Mouse (Mus musculus): ENCODE results near the gene Kdm5a. TPM values are rescaled to one million over a fixed set of nuclear protein-coding genes. Genes with fewer than 3 reads are reported as not detected.

Kdm5a gene
- polyA plus RNA-seq, 1 experiment from 2014 or later, result 53.9 TPM

DNA sequence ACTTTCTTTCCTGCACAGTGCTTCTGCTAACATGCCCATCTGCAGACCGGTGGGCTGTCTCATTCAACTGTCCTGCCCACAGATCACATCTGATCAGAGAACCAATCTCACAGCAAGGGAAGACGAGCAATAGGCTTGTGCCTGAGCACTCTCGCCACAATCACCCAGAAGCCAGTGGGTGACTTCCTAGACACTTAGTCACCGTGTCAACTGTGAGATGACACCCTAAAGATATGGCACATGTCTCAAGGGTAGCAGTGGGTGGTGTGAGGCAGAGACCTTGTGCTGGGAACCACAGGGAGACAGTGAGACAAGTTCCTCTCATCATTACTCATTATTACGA, 89.2 kb downstream of the Kdm5a start:
- Histone ChIP-seq H3K9ac (replicated peaks; ENCODE audit: low read length) (no peak overlapping the region), H3K4me3 (replicated peaks; ENCODE audit: low read depth, low read length) (no peak overlapping the region), H3K36me3 (ENCODE audit: control insufficient read depth, insufficient read depth, low read length) (no peaks in the 10 kb centered on the region), H3K4me1 (ENCODE audit: control insufficient read depth, insufficient read depth, low read length) (no peaks in the 10 kb centered on the region), H3K27ac (replicated peaks; ENCODE audit: low read depth, low read length) (no peak overlapping the region), H3K27me3 (ENCODE audit: control insufficient read depth, insufficient read depth, low read length) (no peaks in the 10 kb centered on the region), H3K4me2 (ENCODE audit: low read length) (no peak overlapping the region), H3K9me3 (ENCODE audit: control insufficient read depth, low read length) (no peaks in the 10 kb centered on the region)
- no peak for DNase-seq
- ATAC-seq (ENCODE audit: low FRiP score, low TSS enrichment), result no peak
- 82% methylated on average over 5 of the region's 5 CpGs for WGBS

DNA sequence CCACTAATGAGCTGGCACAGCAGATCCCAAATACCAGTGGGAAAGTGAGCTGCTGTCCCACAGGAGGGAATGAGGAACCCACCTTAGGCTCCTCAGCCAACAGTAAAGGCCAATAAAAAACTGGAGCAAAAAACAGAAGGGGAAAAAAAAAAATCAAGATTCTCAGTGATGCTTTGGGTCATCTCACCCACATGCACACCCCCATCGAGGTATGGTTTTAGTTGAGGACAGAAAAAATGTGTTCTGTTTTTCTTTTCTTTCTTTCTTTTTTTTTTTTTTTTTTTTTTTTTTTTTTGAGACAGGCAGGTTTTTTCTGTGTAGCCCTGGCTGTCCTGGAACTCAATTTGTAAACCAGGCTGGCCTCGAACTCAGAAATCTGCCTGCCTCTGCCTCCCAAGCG, 89.6 kb downstream of the Kdm5a start:
- no peak for ATAC-seq (ENCODE audit: low FRiP score, low TSS enrichment)
- no peaks in the 10 kb centered on the region for H3K27me3 ChIP-seq (ENCODE audit: control insufficient read depth, insufficient read depth, low read length)
- no peaks in the 10 kb centered on the region for H3K9me3 ChIP-seq (ENCODE audit: control insufficient read depth, low read length)
- no peaks in the 10 kb centered on the region for H3K36me3 ChIP-seq (ENCODE audit: control insufficient read depth, insufficient read depth, low read length)
- 94% methylated on average over 3 of the region's 3 CpGs for WGBS
- H3K4me2 ChIP-seq (ENCODE audit: low read length), result no peak overlapping the region
- H3K27ac ChIP-seq (replicated peaks; ENCODE audit: low read depth, low read length), result no peak overlapping the region
- no peaks in the 10 kb centered on the region for H3K4me1 ChIP-seq (ENCODE audit: control insufficient read depth, insufficient read depth, low read length)
- no peak for DNase-seq
- H3K9ac ChIP-seq (replicated peaks; ENCODE audit: low read length), result no peak overlapping the region
- H3K4me3 ChIP-seq (replicated peaks; ENCODE audit: low read depth, low read length), result no peak overlapping the region

DNA sequence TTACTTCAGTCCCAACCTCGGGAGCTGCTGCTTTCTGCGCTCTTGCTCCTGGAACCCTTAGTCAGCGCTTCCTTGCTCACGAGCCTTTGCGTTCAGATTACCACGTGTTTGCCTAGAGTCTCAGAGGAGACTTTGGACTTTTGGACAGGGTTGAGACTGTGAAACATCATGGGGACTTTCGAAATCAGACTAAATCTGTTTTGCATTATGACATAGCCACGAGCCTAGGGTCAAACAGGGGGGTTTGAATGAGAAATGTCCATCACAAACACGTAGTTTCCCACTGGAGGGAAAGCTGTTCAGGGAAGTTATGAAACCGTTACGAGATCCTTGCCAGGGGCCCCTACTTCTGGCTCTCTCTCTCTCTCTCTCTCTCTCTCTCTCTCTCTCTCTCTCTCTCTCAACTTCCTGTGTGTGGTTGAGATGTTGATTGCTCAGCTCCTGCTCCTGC, 90.7 kb downstream of the Kdm5a start:
- DNase-seq (no peak), ATAC-seq (ENCODE audit: low FRiP score, low TSS enrichment) (no peak)
- no peak overlapping the region for H3K27ac ChIP-seq (replicated peaks; ENCODE audit: low read depth, low read length)
- 75% methylated on average over 11 of the region's 11 CpGs for WGBS
- no peaks in the 10 kb centered on the region for H3K36me3 ChIP-seq (ENCODE audit: control insufficient read depth, insufficient read depth, low read length)
- H3K4me1 ChIP-seq (ENCODE audit: control insufficient read depth, insufficient read depth, low read length), result no peaks in the 10 kb centered on the region
- H3K9ac ChIP-seq (replicated peaks; ENCODE audit: low read length), result no peak overlapping the region
- H3K4me3 ChIP-seq (replicated peaks; ENCODE audit: low read depth, low read length), result no peak overlapping the region
- H3K9me3 ChIP-seq (ENCODE audit: control insufficient read depth, low read length), result no peaks in the 10 kb centered on the region
- H3K27me3 ChIP-seq (ENCODE audit: control insufficient read depth, insufficient read depth, low read length), result no peaks in the 10 kb centered on the region
- no peak overlapping the region for H3K4me2 ChIP-seq (ENCODE audit: low read length)

DNA sequence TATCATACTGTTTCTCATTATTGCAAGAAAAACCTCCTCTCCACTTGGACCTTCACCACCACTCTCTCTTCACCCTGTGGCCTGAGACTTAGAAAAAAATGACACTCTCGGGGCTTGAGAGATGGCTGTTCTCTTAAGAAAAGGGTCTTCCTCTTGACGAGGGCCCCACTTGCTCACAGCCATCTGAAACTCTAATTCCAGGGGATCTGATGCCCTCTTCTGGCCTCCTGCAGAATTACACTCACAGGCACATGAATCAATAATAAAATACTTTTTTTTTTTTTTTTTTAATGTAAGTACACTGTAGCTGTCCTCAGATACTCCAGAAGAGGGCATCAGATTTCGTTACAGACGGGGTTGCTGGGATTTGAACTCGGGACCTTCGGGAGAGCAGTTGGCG, 93.2 kb downstream of the Kdm5a start:
- no peak overlapping the region for H3K9ac ChIP-seq (replicated peaks; ENCODE audit: low read length)
- H3K9me3 ChIP-seq (ENCODE audit: control insufficient read depth, low read length), result no peaks in the 10 kb centered on the region
- H3K4me2 ChIP-seq (ENCODE audit: low read length), result no peak overlapping the region
- no peaks in the 10 kb centered on the region for H3K36me3 ChIP-seq (ENCODE audit: control insufficient read depth, insufficient read depth, low read length)
- no peak for ATAC-seq (ENCODE audit: low FRiP score, low TSS enrichment)
- no peak for DNase-seq
- H3K27me3 ChIP-seq (ENCODE audit: control insufficient read depth, insufficient read depth, low read length), result peaks cover 7% of the 10 kb centered on the region
- H3K4me1 ChIP-seq (ENCODE audit: control insufficient read depth, insufficient read depth, low read length), result no peaks in the 10 kb centered on the region
- no peak overlapping the region for H3K4me3 ChIP-seq (replicated peaks; ENCODE audit: low read depth, low read length)
- H3K27ac ChIP-seq (replicated peaks; ENCODE audit: low read depth, low read length), result no peak overlapping the region
- WGBS, result 71% methylated on average over 7 of the region's 7 CpGs

DNA sequence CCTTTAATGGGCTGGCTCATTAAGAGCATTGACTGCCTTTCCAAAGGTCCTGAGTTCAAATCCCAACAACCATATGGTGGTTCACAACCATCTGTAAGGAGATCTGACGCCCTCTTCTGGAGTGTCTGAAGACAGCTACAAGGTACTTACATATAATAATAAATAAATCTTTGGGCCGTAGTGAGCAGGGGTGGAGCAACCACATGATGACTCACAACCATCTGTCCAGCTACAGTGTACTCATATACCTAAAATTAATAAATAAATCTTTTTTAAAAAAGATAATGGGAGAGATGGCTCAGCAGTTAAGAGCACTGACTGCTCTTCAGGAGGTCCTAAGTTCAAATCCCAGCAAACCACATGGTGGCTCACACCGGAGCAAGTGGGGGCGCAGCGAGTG, 93.8 kb downstream of the Kdm5a start:
- Histone ChIP-seq H3K27ac (replicated peaks; ENCODE audit: low read depth, low read length) (no peak overlapping the region), H3K27me3 (ENCODE audit: control insufficient read depth, insufficient read depth, low read length) (peaks cover 14% of the 10 kb centered on the region), H3K9ac (replicated peaks; ENCODE audit: low read length) (no peak overlapping the region), H3K4me3 (replicated peaks; ENCODE audit: low read depth, low read length) (no peak overlapping the region), H3K4me1 (ENCODE audit: control insufficient read depth, insufficient read depth, low read length) (no peaks in the 10 kb centered on the region), H3K36me3 (ENCODE audit: control insufficient read depth, insufficient read depth, low read length) (no peaks in the 10 kb centered on the region), H3K9me3 (ENCODE audit: control insufficient read depth, low read length) (no peaks in the 10 kb centered on the region), H3K4me2 (ENCODE audit: low read length) (no peak overlapping the region)
- WGBS, result 93% methylated on average over 5 of the region's 5 CpGs
- DNase-seq (no peak), ATAC-seq (ENCODE audit: low FRiP score, low TSS enrichment) (no peak)

DNA sequence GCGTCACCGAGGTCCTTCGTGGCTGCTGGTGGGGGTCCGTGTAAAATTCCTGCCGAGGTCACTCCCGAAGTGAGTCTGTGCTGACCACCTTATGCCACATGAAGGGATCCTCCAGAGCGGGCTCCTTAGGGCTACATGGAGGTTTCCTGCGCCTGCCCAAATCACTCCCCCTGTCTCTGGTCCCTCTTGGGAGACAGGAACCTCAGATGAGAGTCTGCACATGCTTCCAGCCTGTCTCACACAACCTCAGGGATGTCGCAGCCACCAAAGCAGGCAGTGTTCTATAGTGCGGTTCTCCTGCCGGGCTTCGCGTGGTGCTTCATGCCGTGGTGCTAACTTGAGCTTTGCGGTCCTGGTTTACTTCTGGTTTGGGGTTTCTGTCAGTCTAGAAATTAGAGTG, 97.3 kb downstream of the Kdm5a start:
- WGBS, result 67% methylated on average over 15 of the region's 15 CpGs
- DNase-seq (no peak), ATAC-seq (ENCODE audit: low FRiP score, low TSS enrichment) (no peak)
- Histone ChIP-seq H3K4me1 (ENCODE audit: control insufficient read depth, insufficient read depth, low read length) (peaks cover 8% of the 10 kb centered on the region), H3K4me2 (ENCODE audit: low read length) (no peak overlapping the region), H3K9me3 (ENCODE audit: control insufficient read depth, low read length) (no peaks in the 10 kb centered on the region), H3K27ac (replicated peaks; ENCODE audit: low read depth, low read length) (no peak overlapping the region), H3K9ac (replicated peaks; ENCODE audit: low read length) (no peak overlapping the region), H3K4me3 (replicated peaks; ENCODE audit: low read depth, low read length) (no peak overlapping the region), H3K27me3 (ENCODE audit: control insufficient read depth, insufficient read depth, low read length) (peaks cover 29% of the 10 kb centered on the region), H3K36me3 (ENCODE audit: control insufficient read depth, insufficient read depth, low read length) (no peaks in the 10 kb centered on the region)

DNA sequence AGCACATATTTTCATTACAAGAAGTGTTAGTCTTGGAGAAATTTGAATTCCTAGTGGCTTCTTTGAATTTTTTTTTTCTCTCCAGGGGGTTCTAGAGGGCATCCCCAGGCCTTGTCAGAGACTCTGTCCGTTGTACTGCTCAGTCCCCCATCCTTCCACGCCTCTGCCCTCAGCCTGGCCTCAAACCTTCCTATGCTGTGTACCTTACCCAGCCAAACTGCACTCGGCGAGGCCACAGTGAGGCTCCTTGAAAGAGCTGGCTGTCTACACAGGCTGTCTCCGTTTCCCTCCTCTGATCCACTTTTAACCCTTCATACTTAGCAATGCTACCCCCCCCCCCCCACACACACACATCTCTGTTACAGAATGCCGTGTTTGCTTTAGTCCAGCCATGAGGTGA, 98.3 kb downstream of the Kdm5a start:
- no peak for ATAC-seq (ENCODE audit: low FRiP score, low TSS enrichment)

DNA sequence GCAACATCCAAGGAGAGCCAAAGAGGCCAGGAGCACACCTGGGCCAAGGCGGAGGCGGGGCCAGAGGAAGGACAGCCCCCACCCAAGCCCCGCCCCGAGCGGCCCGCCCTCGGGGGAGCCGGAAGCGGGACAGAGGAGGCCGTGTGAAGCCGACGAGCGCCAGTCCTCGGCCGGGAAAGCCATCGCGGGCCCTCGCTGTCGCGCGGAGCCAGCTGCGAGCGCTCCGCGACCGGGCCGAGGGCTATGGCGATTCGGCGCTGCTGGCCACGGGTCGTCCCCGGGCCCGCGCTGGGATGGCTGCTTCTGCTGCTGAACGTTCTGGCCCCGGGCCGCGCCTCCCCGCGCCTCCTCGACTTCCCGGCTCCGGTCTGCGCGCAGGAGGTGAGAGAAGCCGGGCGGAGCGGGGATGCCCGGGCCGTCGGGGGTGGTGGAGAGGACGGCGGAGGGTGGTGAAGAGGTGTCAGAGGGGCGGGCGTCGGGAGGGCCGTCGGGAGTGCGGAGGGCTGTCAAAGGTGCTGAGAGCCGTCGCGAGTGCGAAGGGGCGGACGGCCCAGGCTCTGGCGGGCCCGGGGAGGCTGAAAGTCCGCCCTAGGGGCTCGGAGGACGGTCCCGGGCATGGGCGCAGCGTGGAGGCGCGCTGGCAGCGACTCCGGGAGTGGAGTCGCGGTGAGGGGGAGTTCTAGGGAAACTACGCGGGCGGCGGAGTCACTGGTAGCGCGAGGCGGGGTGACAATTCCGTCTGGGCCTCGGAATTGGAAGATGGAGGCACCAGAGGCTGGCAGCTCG, 99.4 kb downstream of the Kdm5a start, which contains the start of gene Il17ra:
TSS of gene Il17ra (plus strand) at position 162 of the 786 bp plus-strand sequence.
- under 1% methylated on average over 89 of the region's 90 CpGs for WGBS
- DNase-seq, result peak; percentile 73
- H3K36me3 ChIP-seq (ENCODE audit: control insufficient read depth, insufficient read depth, low read length), result no peaks in the 10 kb centered on the region
- H3K27me3 ChIP-seq (ENCODE audit: control insufficient read depth, insufficient read depth, low read length), result peaks cover 29% of the 10 kb centered on the region
- no peak within 1 kb of the TSS for H3K27ac ChIP-seq (replicated peaks; ENCODE audit: low read depth, low read length)
- H3K9me3 ChIP-seq (ENCODE audit: control insufficient read depth, low read length), result no peaks in the 10 kb centered on the region
- peak within 1 kb of the TSS; percentile 51 for H3K4me3 ChIP-seq (replicated peaks; ENCODE audit: low read depth, low read length)
- H3K4me2 ChIP-seq (ENCODE audit: low read length), result peak within 1 kb of the TSS; percentile 61
- peak; percentile 72 for ATAC-seq (ENCODE audit: low FRiP score, low TSS enrichment)
- H3K9ac ChIP-seq (replicated peaks; ENCODE audit: low read length), result peak within 1 kb of the TSS; percentile 52; the same call in 1 of the 2 replicates
- peaks cover 8% of the 10 kb centered on the region for H3K4me1 ChIP-seq (ENCODE audit: control insufficient read depth, insufficient read depth, low read length)

More for the DNA sequence above, 98.3 kb downstream of the Kdm5a start:
- Histone ChIP-seq H3K27ac (replicated peaks; ENCODE audit: low read depth, low read length) (no peak overlapping the region), H3K36me3 (ENCODE audit: control insufficient read depth, insufficient read depth, low read length) (no peaks in the 10 kb centered on the region), H3K4me3 (replicated peaks; ENCODE audit: low read depth, low read length) (no peak overlapping the region), H3K27me3 (ENCODE audit: control insufficient read depth, insufficient read depth, low read length) (peaks cover 29% of the 10 kb centered on the region), H3K9me3 (ENCODE audit: control insufficient read depth, low read length) (no peaks in the 10 kb centered on the region), H3K9ac (replicated peaks; ENCODE audit: low read length) (no peak overlapping the region), H3K4me2 (ENCODE audit: low read length) (no peak overlapping the region), H3K4me1 (ENCODE audit: control insufficient read depth, insufficient read depth, low read length) (peaks cover 8% of the 10 kb centered on the region)
- no peak for DNase-seq
- 53% methylated on average over 6 of the region's 6 CpGs for WGBS

DNA sequence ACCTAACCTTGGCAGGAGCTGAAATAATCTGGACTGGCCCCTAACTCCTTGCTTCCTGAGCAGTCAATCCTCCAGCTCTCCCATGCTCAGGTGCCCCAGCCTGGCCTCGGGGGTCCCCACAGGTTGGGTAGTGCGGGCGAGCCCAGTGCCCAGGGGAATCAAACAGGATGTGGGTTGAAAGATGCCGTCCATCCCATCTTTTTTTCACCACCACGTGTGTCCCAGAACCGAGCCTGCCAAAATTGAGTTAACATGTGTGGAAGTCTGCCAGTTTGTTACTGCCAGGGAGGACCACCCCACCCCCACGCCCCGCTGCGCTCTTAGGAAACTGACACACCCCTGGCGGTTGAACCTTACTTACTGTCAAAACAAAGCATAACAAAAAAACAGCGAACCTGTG, 100.0 kb downstream of the Kdm5a start:
- Histone ChIP-seq H3K27me3 (ENCODE audit: control insufficient read depth, insufficient read depth, low read length) (peaks cover 29% of the 10 kb centered on the region), H3K4me1 (ENCODE audit: control insufficient read depth, insufficient read depth, low read length) (peaks cover 8% of the 10 kb centered on the region), H3K9ac (replicated peaks; ENCODE audit: low read length) (no peak overlapping the region; the same call in 1 of the 2 replicates), H3K27ac (replicated peaks; ENCODE audit: low read depth, low read length) (no peak overlapping the region), H3K4me2 (ENCODE audit: low read length) (peak overlapping the region; percentile 61), H3K36me3 (ENCODE audit: control insufficient read depth, insufficient read depth, low read length) (no peaks in the 10 kb centered on the region), H3K9me3 (ENCODE audit: control insufficient read depth, low read length) (no peaks in the 10 kb centered on the region), H3K4me3 (replicated peaks; ENCODE audit: low read depth, low read length) (peak overlapping the region; percentile 51)
- 5% methylated on average over 11 of the region's 11 CpGs for WGBS
- ATAC-seq (ENCODE audit: low FRiP score, low TSS enrichment) (0 out of 2 replicates have a peak, but pooled peaks have one; percentile 20), DNase-seq (peak; percentile 47)
